Mouse (Mus musculus) megakaryocyte, embryonic 14.5 days (primary cell): ENCODE results near the gene Pde4d. TPM values are rescaled to one million over a fixed set of nuclear protein-coding genes. Genes with fewer than 3 reads are reported as not detected.

Experiments
- H3K27me3 ChIP-seq: replicated peaks from 2 replicates; pipeline ENCODE3; 2012; ENCODE audit warnings: inconsistent platforms
- H3K36me3 ChIP-seq: replicated peaks from 2 replicates; pipeline ENCODE3; 2012; ENCODE audit warnings: low read length, inconsistent platforms, mixed read lengths
- H3K4me1 ChIP-seq: 2 replicates; pipeline ENCODE4 v1.6.1; 2012; ENCODE audit warnings: inconsistent platforms
- H3K4me3 ChIP-seq: replicated peaks from 2 replicates; pipeline ENCODE3; 2012; ENCODE audit warnings: moderate library complexity, mild to moderate bottlenecking, inconsistent platforms
- H3K9me3 ChIP-seq: 2 replicates; pipeline ENCODE4 v1.6.1; 2012; ENCODE audit warnings: inconsistent platforms
- FLI1 ChIP-seq: IDR thresholded peaks from 2 replicates; pipeline ENCODE4 v1.6.1; 2012; ENCODE audit warnings: low read length, inconsistent platforms, mixed read lengths
- GATA1 ChIP-seq: IDR thresholded peaks from 3 replicates; pipeline ENCODE4 v1.6.1; 2012; ENCODE audit warnings: mixed read lengths, low read length, inconsistent platforms, borderline replicate concordance
- polyA plus RNA-seq: library from polyadenylated mRNA; stranded (reverse); fragments of >175 nt; gene quantifications from 2 replicates; pipeline ENCODE4 v1.2.3, GENCODE M21; 2012; ENCODE audit warnings: low replicate concordance; ENCODE audit not compliant: insufficient read depth

The Pde4d gene
- polyA plus RNA-seq, 1 experiment = 2.8 TPM

GRCm38 (mm10) chr13:109844828-109845227 lies 1395.1 kb downstream of the Pde4d start:
- TF ChIP-seq FLI1 (no peak), GATA1 (no peak)
- H3K36me3 ChIP-seq = no peaks in the 10 kb centered on the region

DNA sequence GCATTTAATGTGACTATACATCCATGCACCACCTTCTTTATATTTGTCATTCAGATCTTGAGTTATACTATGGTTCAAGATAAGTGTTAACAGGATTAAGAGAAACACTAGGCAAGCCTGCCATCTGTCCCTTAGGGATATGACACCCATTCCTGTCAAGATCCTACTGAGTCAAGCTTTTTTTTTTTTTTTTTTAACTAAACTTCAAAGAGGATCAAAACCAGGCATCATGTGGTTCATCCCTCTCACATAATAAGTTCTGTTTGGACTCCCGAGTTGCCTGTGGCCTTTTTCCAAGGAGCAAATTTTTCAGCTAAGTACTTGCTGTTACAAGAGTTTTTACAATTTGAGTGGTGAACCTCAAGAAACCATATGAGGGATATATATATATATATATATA lies 1414.1 kb downstream of the Pde4d start:
- H3K9me3 ChIP-seq = no peaks in the 10 kb centered on the region
- H3K36me3 ChIP-seq = no peaks in the 10 kb centered on the region
- H3K4me3 ChIP-seq = no peak overlapping the region
- no peaks in the 10 kb centered on the region for H3K27me3 ChIP-seq
- no peaks in the 10 kb centered on the region for H3K4me1 ChIP-seq
- TF ChIP-seq FLI1 = no peak
- TF ChIP-seq GATA1 = no peak

More at GRCm38 (mm10) chr13:109844828-109845227, 1395.1 kb downstream of the Pde4d start:
- peak overlapping the region; percentile 33 for H3K4me3 ChIP-seq
- no peaks in the 10 kb centered on the region for H3K9me3 ChIP-seq
- H3K27me3 ChIP-seq = no peaks in the 10 kb centered on the region
- H3K4me1 ChIP-seq = peaks cover 35% of the 10 kb centered on the region

DNA sequence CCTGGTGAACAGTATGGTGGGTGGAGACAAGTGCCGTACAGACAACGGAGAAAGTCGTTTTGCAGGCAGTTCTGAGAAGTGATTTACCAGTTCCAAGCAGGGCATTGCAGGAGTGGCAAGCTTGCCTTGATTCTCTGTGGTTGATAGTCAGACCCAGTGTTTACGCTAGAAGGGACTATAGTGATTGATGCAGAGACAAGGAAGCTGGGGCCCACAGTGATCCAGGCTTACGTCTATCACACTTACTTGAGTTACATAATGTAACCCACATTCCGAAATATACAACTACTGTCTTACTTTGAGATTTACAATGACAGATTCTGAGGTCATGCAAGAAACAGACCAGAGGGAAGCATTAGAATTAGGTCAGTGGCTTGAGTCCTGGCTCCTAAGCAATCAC lies 1414.6 kb downstream of the Pde4d start:
- no peaks in the 10 kb centered on the region for H3K4me1 ChIP-seq
- H3K36me3 ChIP-seq = no peaks in the 10 kb centered on the region
- no peaks in the 10 kb centered on the region for H3K9me3 ChIP-seq
- H3K27me3 ChIP-seq = no peaks in the 10 kb centered on the region
- no peak for TF ChIP-seq GATA1
- TF ChIP-seq FLI1 = no peak
- no peak overlapping the region for H3K4me3 ChIP-seq

DNA sequence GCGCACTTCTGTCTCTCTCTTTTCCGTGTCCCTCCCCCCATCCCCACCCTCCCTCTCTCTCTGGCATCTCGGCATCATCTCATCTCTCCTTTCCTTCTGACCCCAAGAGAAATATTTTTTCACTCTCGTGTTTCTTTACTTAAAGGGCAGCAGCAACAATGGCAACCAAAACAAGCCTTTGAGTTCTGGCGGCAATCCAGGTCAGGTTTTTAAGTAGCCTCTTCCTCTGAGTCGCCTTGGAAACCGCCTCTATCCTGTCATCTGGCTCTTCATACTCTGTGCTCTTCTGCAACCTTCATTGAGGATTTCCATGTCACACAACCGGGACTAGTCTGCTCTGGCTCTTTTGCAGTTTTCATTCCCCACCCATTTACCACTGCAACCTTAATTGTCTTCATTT lies 1430.6 kb downstream of the Pde4d start:
- TF ChIP-seq GATA1 (no peak), FLI1 (no peak)
- Histone ChIP-seq H3K36me3 (no peaks in the 10 kb centered on the region), H3K9me3 (no peaks in the 10 kb centered on the region), H3K27me3 (peaks cover 2% of the 10 kb centered on the region), H3K4me3 (no peak overlapping the region), H3K4me1 (peaks cover 6% of the 10 kb centered on the region; the same call in 1 of the 2 replicates)

DNA sequence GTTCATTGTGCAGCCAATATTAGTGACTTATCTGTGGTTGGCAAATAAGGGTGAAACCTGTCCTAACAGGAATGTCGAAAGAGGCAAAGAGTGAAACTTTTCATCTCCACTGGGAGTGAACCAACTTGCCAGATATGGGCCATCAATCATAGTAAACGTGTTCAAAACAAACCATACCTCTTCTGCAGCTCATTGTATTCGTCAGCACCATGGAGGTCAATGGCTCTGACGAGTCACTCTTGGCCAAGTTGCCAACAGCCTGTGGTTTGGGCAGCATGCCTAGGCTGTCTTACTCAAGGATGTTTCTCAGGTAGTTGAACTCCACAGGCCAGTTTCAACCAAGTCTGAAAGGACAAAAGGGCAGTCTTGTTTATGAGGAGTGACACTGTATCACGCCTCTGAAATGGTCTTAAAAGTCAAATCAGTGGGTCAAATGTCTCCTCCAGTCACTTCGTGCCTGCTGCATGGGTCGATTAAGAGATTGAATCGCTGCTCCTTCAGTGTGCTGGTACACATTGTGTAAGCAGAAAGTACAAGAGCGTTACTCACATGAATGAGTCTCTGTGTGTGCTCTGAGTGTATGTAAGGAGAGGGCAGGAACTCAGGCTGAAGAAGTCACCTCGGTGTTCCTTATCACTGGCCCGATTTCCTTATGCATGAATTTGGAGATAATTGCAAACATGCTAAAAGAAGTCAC lies 1431.6 kb downstream of the Pde4d start:
- H3K4me3 ChIP-seq = no peak overlapping the region
- H3K27me3 ChIP-seq = peaks cover 2% of the 10 kb centered on the region
- H3K9me3 ChIP-seq = no peaks in the 10 kb centered on the region
- peaks cover 6% of the 10 kb centered on the region; the same call in 1 of the 2 replicates for H3K4me1 ChIP-seq
- H3K36me3 ChIP-seq = no peaks in the 10 kb centered on the region
- no peak for TF ChIP-seq GATA1
- TF ChIP-seq FLI1 = no peak

- Histone ChIP-seq H3K27me3 (no peaks in the 10 kb centered on the region), H3K9me3 (no peaks in the 10 kb centered on the region), H3K4me1 (peaks cover 17% of the 10 kb centered on the region), H3K4me3 (no peak overlapping the region), H3K36me3 (no peaks in the 10 kb centered on the region)
- TF ChIP-seq GATA1 = no peak
- TF ChIP-seq FLI1 = no peak
These were observed 1433.9 kb downstream of the Pde4d start for GRCm38 (mm10) chr13:109883636-109884035.

GRCm38 (mm10) chr13:109884812-109885211 lies 1435.1 kb downstream of the Pde4d start:
- no peaks in the 10 kb centered on the region for H3K9me3 ChIP-seq
- TF ChIP-seq GATA1 = no peak
- no peak for TF ChIP-seq FLI1
- H3K4me3 ChIP-seq = no peak overlapping the region
- no peaks in the 10 kb centered on the region for H3K36me3 ChIP-seq
- peaks cover 20% of the 10 kb centered on the region for H3K4me1 ChIP-seq
- no peaks in the 10 kb centered on the region for H3K27me3 ChIP-seq

GRCm38 (mm10) chr13:109888293-109888692 lies 1438.5 kb downstream of the Pde4d start:
- TF ChIP-seq GATA1 (no peak), FLI1 (no peak)
- H3K27me3 ChIP-seq = no peaks in the 10 kb centered on the region
- peaks cover 14% of the 10 kb centered on the region for H3K4me1 ChIP-seq
- no peak overlapping the region for H3K4me3 ChIP-seq
- no peaks in the 10 kb centered on the region for H3K36me3 ChIP-seq
- no peaks in the 10 kb centered on the region for H3K9me3 ChIP-seq

DNA sequence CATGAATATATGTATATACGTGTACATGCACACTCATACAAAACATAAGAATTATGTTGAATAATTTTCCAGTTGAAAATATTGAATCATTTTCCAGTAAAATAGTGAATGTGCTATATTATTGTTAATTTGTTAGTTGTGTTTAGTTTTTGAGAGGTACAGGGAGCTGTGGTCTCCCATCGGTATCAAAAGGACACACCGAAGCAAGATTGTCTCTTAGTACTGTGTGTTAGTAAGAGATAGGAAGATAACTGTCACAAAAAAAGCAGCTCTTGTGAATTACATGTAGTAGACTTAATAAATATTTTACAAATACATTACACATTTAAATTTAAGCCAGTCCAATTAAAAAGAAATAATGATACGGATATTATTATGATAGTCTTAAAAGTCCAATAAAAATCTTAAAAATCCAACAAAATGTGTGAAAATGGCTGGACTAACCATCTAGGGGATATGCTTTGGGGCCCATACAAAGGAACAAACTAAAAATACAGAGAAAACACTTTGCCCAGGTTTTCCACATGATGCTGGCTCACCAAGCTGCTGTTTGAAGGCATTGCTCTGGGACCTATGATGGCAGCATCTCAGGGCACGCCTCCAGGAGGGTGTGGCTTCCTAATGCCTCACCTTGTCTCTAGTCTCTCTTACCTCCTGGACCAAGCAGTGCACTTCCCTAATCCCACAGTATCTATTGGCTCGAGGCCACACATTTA lies 1441.6 kb downstream of the Pde4d start:
- Histone ChIP-seq H3K27me3 (peaks cover 1% of the 10 kb centered on the region), H3K4me1 (peaks cover 16% of the 10 kb centered on the region), H3K9me3 (peaks cover 6% of the 10 kb centered on the region), H3K36me3 (peaks cover 2% of the 10 kb centered on the region), H3K4me3 (no peak overlapping the region)
- TF ChIP-seq GATA1 = no peak
- no peak for TF ChIP-seq FLI1

DNA sequence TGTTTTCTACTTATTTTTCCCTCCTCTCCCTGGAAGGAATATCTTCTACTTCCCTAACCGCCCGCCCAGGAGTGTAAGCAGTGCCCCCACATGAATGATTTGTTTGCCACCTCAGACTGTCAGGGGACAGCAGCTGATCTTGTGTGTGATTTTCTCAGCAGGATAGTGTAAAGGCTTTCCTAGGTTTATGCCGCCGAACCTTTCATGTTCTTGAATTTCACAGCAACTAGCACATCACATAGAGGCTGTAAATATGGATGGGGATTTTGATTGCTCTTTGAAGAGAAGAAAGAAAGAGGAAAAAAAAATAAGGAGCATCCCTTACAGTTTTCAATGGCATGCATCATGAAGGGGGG lies 1442.1 kb downstream of the Pde4d start:
- no peak for TF ChIP-seq GATA1
- peaks cover 1% of the 10 kb centered on the region for H3K27me3 ChIP-seq
- H3K4me3 ChIP-seq = no peak overlapping the region
- peaks cover 2% of the 10 kb centered on the region for H3K36me3 ChIP-seq
- peaks cover 16% of the 10 kb centered on the region for H3K4me1 ChIP-seq
- H3K9me3 ChIP-seq = peaks cover 6% of the 10 kb centered on the region
